Mouse (Mus musculus): ENCODE data around the gene Bmp2. TPM values are rescaled to one million over a fixed set of nuclear protein-coding genes. Genes with fewer than 3 reads are reported as not detected.
A peak's percentile ranks its signal among the peaks of the same experiment; 100 is the strongest.

The Bmp2 gene
- 1.3 and 1.9 TPM in 2 replicates for polyA plus RNA-seq (2012; rRNA removed)

DNA sequence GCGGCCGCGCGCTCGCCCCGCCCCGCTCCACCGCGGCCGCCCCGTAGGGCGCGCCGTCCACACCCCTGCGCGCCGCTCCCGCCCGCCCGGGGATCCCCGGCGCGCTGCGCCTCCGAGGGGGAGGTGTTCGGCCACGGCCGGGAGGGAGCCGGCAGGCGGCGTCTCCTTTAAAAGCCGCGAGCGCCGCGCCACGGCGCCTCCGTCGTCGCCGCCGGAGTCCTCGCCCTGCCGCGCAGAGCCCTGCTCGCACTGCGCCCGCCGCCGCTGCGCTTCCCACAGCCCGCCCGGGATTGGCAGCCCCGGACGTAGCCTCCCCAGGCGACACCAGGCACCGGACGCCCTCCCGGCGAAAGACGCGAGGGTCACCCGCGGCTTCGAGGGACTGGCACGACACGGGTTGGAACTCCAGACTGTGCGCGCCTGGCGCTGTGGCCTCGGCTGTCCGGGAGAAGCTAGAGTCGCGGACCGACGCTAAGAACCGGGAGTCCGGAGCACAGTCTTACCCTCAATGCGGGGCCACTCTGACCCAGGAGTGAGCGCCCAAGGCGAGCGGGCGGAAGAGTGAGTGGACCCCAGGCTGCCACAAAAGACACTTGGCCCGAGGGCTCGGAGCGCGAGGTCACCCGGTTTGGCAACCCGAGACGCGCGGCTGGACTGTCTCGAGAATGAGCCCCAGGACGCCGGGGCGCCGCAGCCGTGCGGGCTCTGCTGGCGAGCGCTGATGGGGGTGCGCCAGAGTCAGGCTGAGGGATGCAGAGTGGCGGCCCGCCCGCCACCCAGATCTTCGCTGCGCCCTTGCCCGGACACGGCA lies at the start of gene Bmp2:
Bmp2 (plus strand) TSS at position 129 of the 811 bp plus-strand sequence.
- DNase-seq, result peak; percentile 10 to 26
- Histone ChIP-seq H3K4me1 (ENCODE audit: control insufficient read depth, insufficient read depth, low read length) (no peaks in the 10 kb centered on the region), H3K4me3 (replicated peaks; ENCODE audit: insufficient read depth, low read depth, low read length) (peak within 1 kb of the TSS; percentile 40), H3K27me3 (ENCODE audit: control insufficient read depth, insufficient read depth, low read length) (peaks cover 5% of the 10 kb centered on the region; the same call in 1 of the 2 replicates), H3K27ac (ENCODE audit: insufficient read depth, low read length) (no peak within 1 kb of the TSS)
- WGBS, result under 1% methylated on average over 110 of the region's 110 CpGs
- TF ChIP-seq POLR2A (IDR thresholded peaks at IDR 0.05; ENCODE audit: borderline replicate concordance, insufficient read depth, low read length) (no peak), CTCF (IDR thresholded peaks at IDR 0.05; ENCODE audit: borderline replicate concordance, insufficient read depth, low read depth, low read length) (no peak)

DNA sequence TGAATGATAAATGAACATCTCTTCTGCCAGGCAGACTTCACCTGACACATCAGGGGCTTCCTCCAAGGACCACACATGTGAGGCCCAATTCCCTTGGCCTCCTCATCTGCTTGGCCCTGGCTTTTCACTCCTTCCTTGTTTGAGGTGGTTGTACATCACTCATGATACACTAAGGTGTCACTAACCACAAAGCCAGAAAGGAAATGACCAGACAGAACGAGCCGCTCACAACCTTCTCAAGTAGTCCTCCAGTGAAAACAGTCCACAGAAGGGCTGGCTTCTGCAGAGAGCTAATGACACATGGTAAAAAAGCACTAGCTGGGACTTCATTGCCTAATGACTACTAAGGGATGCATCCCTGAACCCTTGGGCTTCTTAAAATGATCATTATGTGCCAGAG lies 46.3 kb upstream of the Bmp2 start:
- DNase-seq, result no peak
- TF ChIP-seq POLR2A (IDR thresholded peaks at IDR 0.05; ENCODE audit: borderline replicate concordance, insufficient read depth, low read length), result no peak
- no peak for TF ChIP-seq CTCF (IDR thresholded peaks at IDR 0.05; ENCODE audit: borderline replicate concordance, insufficient read depth, low read depth, low read length)
- H3K27ac ChIP-seq (ENCODE audit: insufficient read depth, low read length), result no peak overlapping the region
- no peaks in the 10 kb centered on the region for H3K27me3 ChIP-seq (ENCODE audit: control insufficient read depth, insufficient read depth, low read length)
- H3K4me3 ChIP-seq (replicated peaks; ENCODE audit: insufficient read depth, low read depth, low read length), result no peak overlapping the region
- H3K4me1 ChIP-seq (ENCODE audit: control insufficient read depth, insufficient read depth, low read length), result no peaks in the 10 kb centered on the region
- 92% methylated on average over 2 of the region's 2 CpGs for WGBS

DNA sequence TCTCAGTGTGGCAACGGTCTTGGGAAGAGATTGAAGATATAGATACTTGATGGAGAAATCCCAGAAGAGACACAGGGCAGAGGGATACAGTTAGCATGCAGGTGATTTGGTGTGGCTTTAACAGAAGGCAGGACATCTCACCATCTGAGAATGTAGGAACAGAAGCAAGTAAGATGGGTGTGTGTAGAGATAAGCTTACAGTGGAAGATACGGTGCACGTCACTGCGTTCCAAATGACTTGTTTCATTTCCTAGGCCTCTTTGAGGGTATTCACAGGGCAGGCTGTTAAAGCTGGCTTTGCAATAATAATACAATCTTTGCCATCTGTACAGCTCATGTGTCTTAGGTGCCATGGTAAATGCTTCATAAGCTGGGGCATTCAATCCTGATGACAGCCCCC lies 44.9 kb upstream of the Bmp2 start:
- 89% methylated on average over 4 of the region's 4 CpGs for WGBS
- Histone ChIP-seq H3K4me3 (replicated peaks; ENCODE audit: insufficient read depth, low read depth, low read length) (no peak overlapping the region), H3K4me1 (ENCODE audit: control insufficient read depth, insufficient read depth, low read length) (no peaks in the 10 kb centered on the region)

DNA sequence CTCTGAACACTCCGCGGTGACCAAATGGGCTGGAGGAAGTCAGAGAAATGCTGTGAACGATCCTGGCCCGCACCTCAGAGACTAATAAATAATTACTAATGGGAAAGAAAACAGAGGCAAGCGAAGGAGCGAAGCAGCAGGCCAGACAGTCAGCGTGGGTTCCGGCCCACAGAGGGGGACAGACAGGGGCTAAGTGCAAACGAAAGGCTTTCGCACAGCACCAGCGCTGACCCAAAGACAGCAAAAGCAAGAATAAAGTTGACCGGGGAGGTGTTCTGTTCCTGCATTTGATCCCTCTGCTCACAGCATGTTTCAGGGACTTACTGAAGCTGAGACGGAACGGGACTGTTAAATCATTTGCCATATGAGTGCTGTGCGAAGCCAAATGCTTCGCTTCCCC lies 42.8 kb upstream of the Bmp2 start:
- WGBS, result 91% methylated on average over 16 of the region's 16 CpGs
- no peak overlapping the region for H3K4me3 ChIP-seq (replicated peaks; ENCODE audit: insufficient read depth, low read depth, low read length)
- TF ChIP-seq POLR2A (IDR thresholded peaks at IDR 0.05; ENCODE audit: borderline replicate concordance, insufficient read depth, low read length) (no peak), CTCF (IDR thresholded peaks at IDR 0.05; ENCODE audit: borderline replicate concordance, insufficient read depth, low read depth, low read length) (no peak)

More for the DNA sequence above, 44.9 kb upstream of the Bmp2 start:
- no peak overlapping the region for H3K27ac ChIP-seq (ENCODE audit: insufficient read depth, low read length)
- H3K27me3 ChIP-seq (ENCODE audit: control insufficient read depth, insufficient read depth, low read length), result no peaks in the 10 kb centered on the region
- no peak for TF ChIP-seq CTCF (IDR thresholded peaks at IDR 0.05; ENCODE audit: borderline replicate concordance, insufficient read depth, low read depth, low read length)
- no peak for TF ChIP-seq POLR2A (IDR thresholded peaks at IDR 0.05; ENCODE audit: borderline replicate concordance, insufficient read depth, low read length)
- no peak for DNase-seq

DNA sequence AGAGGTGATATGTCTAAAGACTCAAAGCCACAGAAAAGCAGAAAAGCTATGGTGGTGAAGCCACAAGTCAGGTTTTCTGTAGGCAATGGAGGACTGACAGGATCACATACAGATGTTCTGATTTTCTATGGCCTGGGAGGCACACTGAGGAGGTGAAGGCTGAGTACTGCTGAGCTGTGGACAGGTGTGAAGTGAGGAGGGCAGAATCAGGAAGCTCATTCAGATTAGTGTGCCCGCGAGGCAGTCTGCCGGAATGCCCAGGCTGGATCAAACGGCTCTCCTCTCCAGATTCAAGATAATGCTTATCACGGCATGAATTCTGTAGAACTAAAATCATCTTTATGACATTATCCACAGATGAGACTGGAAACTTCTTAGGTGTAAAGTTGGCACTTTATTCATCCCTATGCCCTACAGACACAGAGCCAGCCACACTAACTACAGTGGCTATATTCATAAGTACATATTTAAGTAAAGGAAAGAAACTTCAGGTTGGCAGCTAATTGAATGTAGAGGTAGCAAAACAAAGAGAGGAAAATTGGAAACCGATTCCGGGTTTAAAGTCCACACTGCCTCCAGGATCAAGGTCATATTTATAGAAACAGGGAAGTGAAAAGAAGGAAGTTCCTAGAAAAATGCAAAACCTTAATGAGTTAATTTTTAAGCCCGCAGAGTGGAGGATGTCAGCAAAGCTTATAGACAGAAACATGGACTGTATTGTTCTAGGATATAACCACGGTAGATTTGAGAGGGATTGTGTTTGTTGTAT lies 40.8 kb upstream of the Bmp2 start:
- no peak for DNase-seq
- no peaks in the 10 kb centered on the region for H3K4me1 ChIP-seq (ENCODE audit: control insufficient read depth, insufficient read depth, low read length)
- no peak for TF ChIP-seq CTCF (IDR thresholded peaks at IDR 0.05; ENCODE audit: borderline replicate concordance, insufficient read depth, low read depth, low read length)
- TF ChIP-seq POLR2A (IDR thresholded peaks at IDR 0.05; ENCODE audit: borderline replicate concordance, insufficient read depth, low read length), result no peak
- no peaks in the 10 kb centered on the region for H3K27me3 ChIP-seq (ENCODE audit: control insufficient read depth, insufficient read depth, low read length)
- H3K27ac ChIP-seq (ENCODE audit: insufficient read depth, low read length), result no peak overlapping the region
- no peak overlapping the region for H3K4me3 ChIP-seq (replicated peaks; ENCODE audit: insufficient read depth, low read depth, low read length)
- WGBS, result 85% methylated on average over 9 of the region's 9 CpGs

More for the DNA sequence above, 42.8 kb upstream of the Bmp2 start:
- DNase-seq, result no peak
- no peaks in the 10 kb centered on the region for H3K4me1 ChIP-seq (ENCODE audit: control insufficient read depth, insufficient read depth, low read length)
- no peaks in the 10 kb centered on the region for H3K27me3 ChIP-seq (ENCODE audit: control insufficient read depth, insufficient read depth, low read length)
- no peak overlapping the region for H3K27ac ChIP-seq (ENCODE audit: insufficient read depth, low read length)

DNA sequence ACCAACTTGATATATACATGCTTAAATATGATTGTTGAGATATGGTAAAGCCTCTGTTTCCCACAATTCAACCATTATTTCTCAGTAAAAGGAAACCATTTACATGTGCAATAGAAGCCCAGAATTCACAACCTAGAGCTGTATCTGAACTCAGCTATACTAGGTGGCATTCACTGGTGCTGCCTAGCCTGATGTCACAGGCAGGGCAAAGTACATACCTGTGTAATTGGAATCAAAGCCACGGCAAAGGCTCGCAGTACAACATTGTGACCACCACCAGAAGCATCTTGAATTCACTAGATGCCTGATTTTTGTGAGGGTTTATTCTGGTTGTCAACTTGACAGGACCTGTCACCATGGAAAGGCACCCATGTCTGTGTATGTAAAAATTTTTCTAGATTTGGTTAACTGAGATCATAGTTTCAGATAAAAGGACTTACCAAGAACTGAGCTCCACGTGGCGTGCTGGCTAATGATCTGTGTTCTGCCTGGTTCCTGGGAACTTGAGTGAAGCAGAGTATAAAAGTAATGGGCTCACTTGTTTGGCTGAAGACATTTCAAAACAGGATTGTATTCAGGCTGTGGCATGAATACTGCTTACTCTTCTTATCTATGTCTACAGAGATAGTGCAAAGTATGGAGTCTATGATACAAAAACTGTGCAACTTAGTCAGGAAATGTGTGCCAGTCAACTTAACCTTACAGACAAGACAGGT lies 35.5 kb upstream of the Bmp2 start:
- H3K4me3 ChIP-seq (replicated peaks; ENCODE audit: insufficient read depth, low read depth, low read length), result no peak overlapping the region
- H3K27ac ChIP-seq (ENCODE audit: insufficient read depth, low read length), result no peak overlapping the region
- no peak for DNase-seq
- no peaks in the 10 kb centered on the region for H3K27me3 ChIP-seq (ENCODE audit: control insufficient read depth, insufficient read depth, low read length)
- 93% methylated on average over 4 of the region's 4 CpGs for WGBS
- TF ChIP-seq POLR2A (IDR thresholded peaks at IDR 0.05; ENCODE audit: borderline replicate concordance, insufficient read depth, low read length), result no peak
- no peak for TF ChIP-seq CTCF (IDR thresholded peaks at IDR 0.05; ENCODE audit: borderline replicate concordance, insufficient read depth, low read depth, low read length)
- no peaks in the 10 kb centered on the region for H3K4me1 ChIP-seq (ENCODE audit: control insufficient read depth, insufficient read depth, low read length)

DNA sequence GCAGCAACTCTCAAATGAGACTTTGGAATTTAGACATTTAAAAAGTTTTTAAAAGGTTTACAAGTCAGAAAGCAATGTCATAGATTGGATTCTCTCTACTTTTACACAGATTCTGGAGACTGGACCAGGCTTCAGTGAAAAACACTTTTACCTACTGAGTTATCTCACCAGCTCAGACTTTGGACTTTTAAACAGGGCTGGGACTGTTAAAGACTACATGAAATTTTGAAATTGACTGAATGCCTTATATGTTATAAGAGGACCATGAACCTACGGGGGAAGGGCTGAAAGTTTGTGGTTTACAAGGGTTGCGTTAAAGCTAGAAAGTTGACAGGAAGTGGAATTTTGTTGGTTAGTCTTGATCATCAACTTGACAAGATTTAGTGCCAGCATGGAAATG lies 34.1 kb upstream of the Bmp2 start:
- no peaks in the 10 kb centered on the region for H3K4me1 ChIP-seq (ENCODE audit: control insufficient read depth, insufficient read depth, low read length)
- DNase-seq, result no peak
- TF ChIP-seq CTCF (IDR thresholded peaks at IDR 0.05; ENCODE audit: borderline replicate concordance, insufficient read depth, low read depth, low read length) (no peak), POLR2A (IDR thresholded peaks at IDR 0.05; ENCODE audit: borderline replicate concordance, insufficient read depth, low read length) (no peak)
- H3K27ac ChIP-seq (ENCODE audit: insufficient read depth, low read length), result no peak overlapping the region
- H3K4me3 ChIP-seq (replicated peaks; ENCODE audit: insufficient read depth, low read depth, low read length), result no peak overlapping the region
- 98% methylated on average over 2 of the region's 2 CpGs for WGBS
- H3K27me3 ChIP-seq (ENCODE audit: control insufficient read depth, insufficient read depth, low read length), result no peaks in the 10 kb centered on the region
